Mouse (Mus musculus): ENCODE results near the gene Slpi.

GRCm38 (mm10) chr2:164348980-164349379 lies 39.9 kb downstream of the Slpi start:
- TF ChIP-seq MAX (IDR thresholded peaks at IDR 0.05) (no peak), CEBPB (IDR thresholded peaks at IDR 0.05; ENCODE audit: low read depth) (no peak), MYOG (IDR thresholded peaks at IDR 0.05; ENCODE audit: control insufficient read depth, extremely low read depth, insufficient read length) (no peak), USF1 (IDR thresholded peaks at IDR 0.05; ENCODE audit: low read depth) (no peak)
